Mouse (Mus musculus) CH12.LX (cell line): Measurements from ENCODE around the gene Irf2.

Experiments
- CTCF ChIP-seq, 2 experiments: IDR thresholded peaks in 1 of 2; conservative IDR thresholded peaks in 1 of 2; 2 replicates each; pipeline ENCODE4 v1.5.1; 2011 to 2012; ENCODE audit warnings: low read depth in 2 of 2, low read length in 2 of 2, improper control_type of control experiment in 1 of 2, inconsistent platforms in 1 of 2, mild to moderate bottlenecking in 1 of 2, moderate library complexity in 1 of 2
- GABPA ChIP-seq: IDR thresholded peaks from 2 replicates; pipeline ENCODE4 v1.6.1; 2012; ENCODE audit warnings: low read depth, low read length, improper control_type of control experiment, inconsistent platforms; ENCODE audit not compliant: insufficient replicate concordance
- KAT2A ChIP-seq: IDR thresholded peaks from 2 replicates; pipeline ENCODE4 v1.6.1; 2012; ENCODE audit warnings: low read length, improper control_type of control experiment, inconsistent platforms; ENCODE audit not compliant: insufficient replicate concordance
- MAZ ChIP-seq: IDR thresholded peaks from 2 replicates; pipeline ENCODE4 v1.6.1; 2012; ENCODE audit warnings: low read depth, mild to moderate bottlenecking, inconsistent platforms, low read length, improper control_type of control experiment, moderate library complexity
- MEF2A ChIP-seq: IDR thresholded peaks from 2 replicates; pipeline ENCODE4 v1.6.1; 2014; ENCODE audit warnings: low read depth, mild to moderate bottlenecking, inconsistent platforms, low read length, improper control_type of control experiment, borderline replicate concordance
- MXI1 ChIP-seq: IDR thresholded peaks from 2 replicates; pipeline ENCODE4 v1.6.1; 2011; ENCODE audit warnings: mild to moderate bottlenecking, low read depth, low read length, improper control_type of control experiment
- POLR2A ChIP-seq: IDR thresholded peaks from 2 replicates; pipeline ENCODE4 v1.6.1; 2011; ENCODE audit warnings: low read depth, mild to moderate bottlenecking, improper control_type of control experiment, low read length
- RAD21 ChIP-seq: IDR thresholded peaks from 2 replicates; pipeline ENCODE4 v1.6.1; 2011; ENCODE audit warnings: low read depth, mild to moderate bottlenecking, low read length, improper control_type of control experiment, moderate library complexity
- TCF12 ChIP-seq: IDR thresholded peaks from 2 replicates; pipeline ENCODE4 v1.6.1; 2014; ENCODE audit warnings: low read depth, mild to moderate bottlenecking, inconsistent platforms, low read length, improper control_type of control experiment

DNA sequence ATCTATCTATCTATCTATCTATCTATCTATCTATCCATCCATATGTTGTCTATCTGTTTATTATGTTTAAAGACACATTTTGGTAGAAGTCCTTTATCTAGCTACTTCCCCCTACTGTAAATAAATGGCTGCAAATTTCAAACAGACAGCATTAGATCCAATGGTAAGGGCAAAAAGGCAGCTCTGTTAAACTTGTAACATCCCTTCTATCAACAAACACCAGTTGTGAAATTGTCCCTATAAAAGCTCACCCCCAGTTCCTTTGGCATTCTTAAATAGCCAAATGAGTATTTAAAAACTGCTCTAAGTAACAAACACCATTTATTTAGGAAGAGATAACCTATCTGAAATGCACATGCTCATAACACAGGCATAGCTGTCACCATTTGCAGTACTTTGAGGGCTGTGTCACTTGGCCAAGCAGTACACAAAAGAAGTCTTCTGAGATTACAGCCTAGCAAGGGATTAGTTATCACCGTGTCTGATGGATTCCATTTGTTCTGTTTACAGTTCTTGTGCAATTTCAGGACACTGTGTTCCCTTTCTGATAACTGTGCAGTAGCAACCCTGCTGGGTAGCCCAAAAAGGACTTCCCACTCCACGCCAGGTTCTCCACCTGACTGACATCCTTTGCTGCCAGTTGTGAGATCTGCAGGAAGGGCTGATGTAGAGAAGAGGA is 136.2 kb downstream of the Irf2 start:
- TF ChIP-seq GABPA (no peak), RAD21 (no peak), MEF2A (no peak), POLR2A (no peak), CTCF (conservative IDR thresholded peaks at IDR 0.05 in 1 of 2, IDR thresholded peaks at IDR 0.05 in 1 of 2; ENCODE audit: low read depth in 2 of 2, low read length in 2 of 2) (no peak), KAT2A (no peak), TCF12 (no peak), MXI1 (no peak), MAZ (no peak)
